Mouse (Mus musculus) hindbrain, embryonic 16.5 days (tissue): ENCODE measurements around the gene Abhd12. TPM values are rescaled to one million over a fixed set of nuclear protein-coding genes. Genes with fewer than 3 reads are reported as not detected.

Experiments used
- ATAC-seq: fragments of 200-750 bp; cut with Nextera tagmentation; 2 replicates; pipeline ENCODE4 v1.8.0; 2017; ENCODE audit warnings: moderate TSS enrichment, moderate library complexity
- H3K27ac ChIP-seq: fragments of 300-500 bp; sonication (generic); 2 replicates; pipeline ENCODE4 v1.5.1; 2014; ENCODE audit warnings: low read depth, mild to moderate bottlenecking, control low read depth, low read length, moderate library complexity
- H3K27me3 ChIP-seq: fragments of 300-500 bp; sonication (generic); replicated peaks from 2 replicates; pipeline ENCODE4 v1.6.1; 2014; ENCODE audit warnings: low read length; ENCODE audit not compliant: control insufficient read depth, insufficient read depth
- H3K36me3 ChIP-seq: fragments of 300-500 bp; sonication (generic); 2 replicates; pipeline ENCODE4 v1.6.1; 2014; ENCODE audit warnings: mild to moderate bottlenecking, low read length, moderate library complexity, mixed read lengths; ENCODE audit not compliant: control insufficient read depth, insufficient read depth
- H3K4me1 ChIP-seq: fragments of 300-500 bp; sonication (generic); 2 replicates; pipeline ENCODE4 v1.6.1; 2014; ENCODE audit warnings: low read depth, low read length; ENCODE audit not compliant: control insufficient read depth, insufficient read depth
- H3K4me2 ChIP-seq: fragments of 300-500 bp; sonication (generic); 2 replicates; pipeline ENCODE4 v1.6.1; 2014; ENCODE audit warnings: mild to moderate bottlenecking, low read length, control low read depth, moderate library complexity
- H3K4me3 ChIP-seq: fragments of 300-500 bp; sonication (generic); 2 replicates; pipeline ENCODE4 v1.5.1; 2014; ENCODE audit warnings: mild to moderate bottlenecking, low read length, control low read depth, moderate library complexity
- H3K9ac ChIP-seq: fragments of 300-500 bp; sonication (generic); 2 replicates; pipeline ENCODE4 v1.6.1; 2014; ENCODE audit warnings: low read depth, mild to moderate bottlenecking, control low read depth, low read length, moderate library complexity
- H3K9me3 ChIP-seq: fragments of 300-500 bp; sonication (generic); 2 replicates; pipeline ENCODE4 v1.6.1; 2014; ENCODE audit warnings: mild to moderate bottlenecking, low read length, moderate library complexity; ENCODE audit not compliant: control insufficient read depth
- WGBS: fragments of 180-500 bp; shearing (Covaris S2); extraction: QIAGEN DNeasy Blood & Tissue Kit; methylation state at CpG from one replicate; pipeline ENCODE4 v1.1.7; 2014; 5-methylcytosine and 5-hydroxymethylcytosine counted together
- polyA plus RNA-seq: library from polyadenylated mRNA; unstranded; fragments of >200 nt; fragmentation: Nextera tagmentation; extraction: Ambion mirVana; gene quantifications from 2 replicates; pipeline ENCODE4 v1.2.1, GENCODE M21; 2015

Gene Abhd12
- polyA plus RNA-seq, 1 experiment from 2014 or later = 157 TPM

DNA sequence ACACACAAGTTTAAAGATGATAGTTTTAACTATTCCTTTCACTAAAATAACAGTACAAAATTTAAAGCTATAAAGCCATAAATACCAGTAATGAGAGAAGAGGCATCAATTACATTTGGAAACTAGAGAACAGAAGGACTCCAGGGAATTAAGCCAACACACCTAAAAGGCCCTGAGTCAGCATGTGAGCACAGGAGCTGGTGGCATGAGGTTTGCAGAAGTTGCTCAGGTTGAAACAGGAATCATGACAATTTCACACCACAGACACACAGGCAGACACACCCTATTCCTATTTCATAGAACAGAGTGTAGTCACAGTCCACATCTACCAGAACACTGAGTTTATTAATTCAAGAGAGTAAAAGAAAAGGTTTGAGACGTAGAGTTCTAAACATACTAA lies 30.0 kb downstream of the Abhd12 start:
- Histone ChIP-seq H3K4me1 (no peaks in the 10 kb centered on the region), H3K4me3 (no peak overlapping the region), H3K27me3 (no peaks in the 10 kb centered on the region), H3K9me3 (no peaks in the 10 kb centered on the region), H3K9ac (no peak overlapping the region), H3K4me2 (no peak overlapping the region), H3K36me3 (no peaks in the 10 kb centered on the region), H3K27ac (no peak overlapping the region)
- ATAC-seq = no peak
- WGBS = 82% methylated on average over 1 of the region's 1 CpGs

- Histone ChIP-seq H3K4me1 (no peaks in the 10 kb centered on the region), H3K4me3 (no peak overlapping the region), H3K27me3 (no peaks in the 10 kb centered on the region), H3K9me3 (no peaks in the 10 kb centered on the region), H3K4me2 (no peak overlapping the region), H3K27ac (no peak overlapping the region), H3K9ac (no peak overlapping the region), H3K36me3 (no peaks in the 10 kb centered on the region)
- ATAC-seq = no peak
- 93% methylated on average over 1 of the region's 1 CpGs for WGBS
Observed at GRCm38 (mm10) chr2:150869446-150869845, 35.1 kb downstream of the Abhd12 start.

DNA sequence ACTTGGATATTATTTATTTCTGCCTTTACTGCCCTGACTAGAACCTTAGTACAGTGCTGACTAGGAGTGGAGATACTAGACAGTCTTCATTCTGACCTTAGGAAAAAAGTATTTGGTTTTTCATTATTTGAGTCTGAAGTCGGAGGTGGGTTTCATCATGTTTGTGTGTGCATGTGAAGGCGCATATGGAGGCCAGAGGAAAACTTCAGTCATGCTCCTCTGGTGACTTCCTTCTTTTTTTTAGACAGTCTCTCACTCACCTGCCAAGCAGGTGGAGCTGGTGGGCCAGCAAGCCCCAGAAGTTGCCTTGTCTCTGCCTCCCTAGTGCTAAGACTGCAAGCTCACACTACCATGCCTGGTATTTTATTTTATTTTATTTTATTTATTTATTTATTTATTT lies 37.5 kb downstream of the Abhd12 start:
- H3K27me3 ChIP-seq = no peaks in the 10 kb centered on the region
- H3K9me3 ChIP-seq = no peaks in the 10 kb centered on the region
- H3K4me2 ChIP-seq = no peak overlapping the region
- no peak overlapping the region for H3K4me3 ChIP-seq
- no peak overlapping the region for H3K27ac ChIP-seq
- WGBS = 95% methylated on average over 2 of the region's 2 CpGs
- no peaks in the 10 kb centered on the region for H3K36me3 ChIP-seq
- ATAC-seq = no peak
- H3K9ac ChIP-seq = no peak overlapping the region
- H3K4me1 ChIP-seq = no peaks in the 10 kb centered on the region

DNA sequence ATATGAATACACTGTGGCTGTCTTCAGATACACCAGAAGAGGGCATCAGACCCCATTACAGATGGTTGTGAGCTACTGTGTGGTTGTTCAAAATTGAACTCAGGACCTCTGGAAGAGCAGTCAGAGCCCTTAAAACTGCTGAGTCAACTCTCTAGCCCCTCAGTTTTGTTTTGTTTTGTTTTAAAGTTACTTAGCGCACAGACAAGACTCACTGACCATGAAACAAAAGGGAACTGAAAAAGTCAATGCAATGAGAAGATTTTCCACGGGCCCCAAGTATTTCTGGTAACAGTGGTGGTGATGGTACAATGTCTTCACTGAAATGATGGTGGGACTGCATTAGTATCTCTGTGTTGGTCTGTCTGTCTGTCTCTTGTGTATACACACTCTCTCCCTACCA lies 43.4 kb downstream of the Abhd12 start:
- no peaks in the 10 kb centered on the region for H3K27me3 ChIP-seq
- H3K9me3 ChIP-seq = no peaks in the 10 kb centered on the region
- no peaks in the 10 kb centered on the region for H3K36me3 ChIP-seq
- no peak overlapping the region for H3K4me2 ChIP-seq
- H3K27ac ChIP-seq = no peak overlapping the region
- no peak for ATAC-seq
- H3K4me3 ChIP-seq = no peak overlapping the region
- H3K4me1 ChIP-seq = no peaks in the 10 kb centered on the region
- 90% methylated on average over 2 of the region's 2 CpGs for WGBS
- H3K9ac ChIP-seq = no peak overlapping the region

DNA sequence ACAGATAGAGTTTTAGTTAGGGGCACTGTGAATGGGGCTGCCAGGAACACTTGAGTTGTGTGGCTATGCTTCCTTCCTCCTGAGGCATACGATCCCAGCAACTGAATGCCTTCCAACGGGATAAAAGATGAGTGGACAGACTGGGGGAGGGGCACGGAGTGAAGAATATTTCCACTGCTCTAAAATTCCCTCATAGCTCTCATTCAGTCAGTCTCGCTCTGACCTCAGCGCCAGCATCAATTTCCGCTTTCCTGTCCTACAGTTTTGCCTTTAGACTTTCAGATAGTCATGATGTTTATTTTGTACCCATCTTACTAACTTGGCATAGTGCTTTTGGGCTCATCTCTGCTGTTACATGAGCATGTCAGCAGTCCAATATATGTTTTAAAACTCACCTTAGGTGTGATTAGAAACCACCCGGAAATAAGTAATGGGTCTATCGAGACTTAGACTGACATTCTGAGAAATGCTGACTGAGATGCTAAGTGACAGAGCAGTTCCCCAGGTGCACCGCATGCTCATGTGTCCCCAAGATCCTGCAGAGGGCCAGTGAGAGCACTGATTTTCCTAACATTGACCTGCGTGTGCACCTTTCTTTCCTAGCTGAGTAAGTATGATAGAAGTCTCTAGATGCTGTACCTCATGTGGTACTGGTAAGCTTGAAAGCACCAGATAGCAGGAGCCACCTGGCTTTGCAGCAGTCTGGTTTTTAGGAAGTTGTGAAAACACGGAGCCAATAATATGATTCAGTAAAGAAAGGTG lies 44.7 kb downstream of the Abhd12 start:
- ATAC-seq = no peak
- Histone ChIP-seq H3K27ac (no peak overlapping the region), H3K9me3 (no peaks in the 10 kb centered on the region), H3K27me3 (no peaks in the 10 kb centered on the region), H3K36me3 (no peaks in the 10 kb centered on the region), H3K4me1 (no peaks in the 10 kb centered on the region), H3K4me2 (no peak overlapping the region), H3K4me3 (no peak overlapping the region), H3K9ac (no peak overlapping the region)
- WGBS = 82% methylated on average over 11 of the region's 11 CpGs

- Histone ChIP-seq H3K9ac (no peak overlapping the region), H3K4me3 (no peak overlapping the region), H3K4me1 (no peaks in the 10 kb centered on the region), H3K27me3 (no peaks in the 10 kb centered on the region), H3K4me2 (no peak overlapping the region), H3K27ac (no peak overlapping the region), H3K36me3 (no peaks in the 10 kb centered on the region), H3K9me3 (no peaks in the 10 kb centered on the region)
- no peak for ATAC-seq
- WGBS = 92% methylated on average over 9 of the region's 9 CpGs
Observed at GRCm38 (mm10) chr2:150858724-150859487, 45.6 kb downstream of the Abhd12 start.

DNA sequence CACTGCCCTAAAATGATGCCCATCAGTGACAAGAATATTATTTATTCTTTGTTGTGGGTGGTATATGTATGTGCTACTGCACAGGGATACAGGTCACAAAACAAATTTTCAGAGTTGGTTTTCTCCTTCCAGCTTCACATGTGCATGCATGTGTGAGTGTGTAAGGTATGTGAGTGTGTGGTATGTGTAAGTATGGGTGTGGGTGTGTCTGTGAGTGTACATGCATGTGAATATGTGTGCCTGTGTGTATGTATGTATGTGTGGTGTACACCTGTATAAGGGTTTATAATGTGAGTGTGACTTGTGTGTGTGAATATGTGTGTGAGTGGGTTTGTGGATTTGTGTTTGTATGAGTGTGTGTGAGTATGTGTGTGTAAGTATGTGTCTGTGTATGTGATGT lies 49.4 kb downstream of the Abhd12 start:
- no peaks in the 10 kb centered on the region for H3K27me3 ChIP-seq
- no peak overlapping the region for H3K9ac ChIP-seq
- no peaks in the 10 kb centered on the region for H3K9me3 ChIP-seq
- H3K4me3 ChIP-seq = no peak overlapping the region
- no peak overlapping the region for H3K4me2 ChIP-seq
- H3K4me1 ChIP-seq = no peaks in the 10 kb centered on the region
- 0 out of 2 replicates have a peak, but pooled peaks have one; percentile 9 for ATAC-seq
- no peak overlapping the region for H3K27ac ChIP-seq
- no peaks in the 10 kb centered on the region for H3K36me3 ChIP-seq

GRCm38 (mm10) chr2:150851251-150851650 lies 53.3 kb downstream of the Abhd12 start:
- no peak for ATAC-seq
- H3K27me3 ChIP-seq = no peaks in the 10 kb centered on the region
- no peaks in the 10 kb centered on the region for H3K36me3 ChIP-seq
- WGBS = 84% methylated on average over 9 of the region's 9 CpGs
- no peaks in the 10 kb centered on the region; the same call in 1 of the 2 replicates for H3K4me1 ChIP-seq
- H3K27ac ChIP-seq = no peak overlapping the region
- no peak overlapping the region for H3K4me3 ChIP-seq
- H3K9me3 ChIP-seq = no peaks in the 10 kb centered on the region
- H3K9ac ChIP-seq = no peak overlapping the region
- H3K4me2 ChIP-seq = no peak overlapping the region

GRCm38 (mm10) chr2:150847436-150847995 lies 57.0 kb downstream of the Abhd12 start:
- Histone ChIP-seq H3K4me2 (no peak overlapping the region), H3K9me3 (no peaks in the 10 kb centered on the region), H3K27ac (peak overlapping the region; percentile 2; the same call in 1 of the 2 replicates), H3K9ac (no peak overlapping the region), H3K36me3 (no peaks in the 10 kb centered on the region), H3K4me1 (no peaks in the 10 kb centered on the region; the same call in 1 of the 2 replicates), H3K27me3 (no peaks in the 10 kb centered on the region), H3K4me3 (no peak overlapping the region)
- ATAC-seq = peak; percentile 76
- WGBS = 59% methylated on average over 8 of the region's 8 CpGs
